Mouse (Mus musculus) stomach, embryonic 14.5 days (tissue): ENCODE results near the gene Ints2. TPM values are rescaled to one million over a fixed set of nuclear protein-coding genes. Genes with fewer than 3 reads are reported as not detected.

Experiments used
- polyA plus RNA-seq: library from polyadenylated mRNA; unstranded; fragments of >200 nt; fragmentation: Nextera tagmentation; extraction: Ambion mirVana; gene quantifications from 2 replicates; pipeline ENCODE4 v1.2.1, GENCODE M21; 2014

Ints2 gene
- polyA plus RNA-seq, 1 experiment from 2014 or later: 26.3 TPM

Other genes starting within 250 kb of the Ints2 start
- 12.8 and 13.7 TPM in 2 replicates for gene Brip1, start 56.4 kb downstream of the Ints2 start, polyA plus RNA-seq
- 15.3 and 16.6 TPM in 2 replicates for gene Med13, start 100.0 kb upstream of the Ints2 start, polyA plus RNA-seq
- gene Rnft1, start 227.1 kb upstream of the Ints2 start, polyA plus RNA-seq: 52.4 and 54.2 TPM in 2 replicates